Mouse (Mus musculus) thymus, postnatal 10 days (tissue): ENCODE results near the gene Insig2.

Experiments
- DNase-seq, 2 experiments: peaks; one replicate each; pipeline ENCODE4 v3.0.0; 2021; ENCODE audit warnings: low spot score in 2 of 2

Gene Insig2

GRCm38 (mm10) chr1:121326591-121327343, 5.6 kb downstream of the Insig2 start:
- DNase-seq = no peak

GRCm38 (mm10) chr1:121323501-121323900, 8.9 kb downstream of the Insig2 start:
- DNase-seq = no peak

DNA sequence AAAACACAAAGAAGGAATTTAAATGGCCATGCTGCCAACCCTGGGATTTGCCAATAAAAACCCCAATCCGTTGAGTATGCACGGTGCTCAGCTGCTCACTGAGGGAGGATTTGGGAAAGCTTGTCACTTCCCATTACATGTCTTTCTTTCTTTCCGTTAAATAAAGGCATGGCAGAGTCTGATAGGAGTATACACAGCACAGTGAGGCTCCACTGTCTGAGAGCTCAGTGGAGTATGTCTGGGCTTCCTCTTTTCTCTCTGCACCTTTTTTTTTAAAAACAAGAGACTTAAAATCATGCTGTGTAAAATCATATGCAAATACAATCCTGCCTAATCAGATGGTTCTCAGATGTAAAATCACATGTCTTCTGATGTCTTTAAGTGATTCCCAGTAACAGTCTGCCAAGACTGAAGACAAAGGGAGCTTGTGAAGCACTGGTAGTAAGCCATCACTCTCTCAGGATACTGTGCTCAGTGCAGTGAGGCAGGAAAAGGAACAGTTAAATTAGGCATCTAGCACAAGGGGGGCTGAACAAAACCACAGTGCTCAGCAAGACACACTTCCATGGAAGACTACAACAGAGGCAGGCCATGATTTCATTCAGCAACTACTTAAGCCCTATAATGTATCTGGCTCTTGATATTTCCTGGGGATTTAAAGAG, 17.5 kb downstream of the Insig2 start:
- no peak for DNase-seq

DNA sequence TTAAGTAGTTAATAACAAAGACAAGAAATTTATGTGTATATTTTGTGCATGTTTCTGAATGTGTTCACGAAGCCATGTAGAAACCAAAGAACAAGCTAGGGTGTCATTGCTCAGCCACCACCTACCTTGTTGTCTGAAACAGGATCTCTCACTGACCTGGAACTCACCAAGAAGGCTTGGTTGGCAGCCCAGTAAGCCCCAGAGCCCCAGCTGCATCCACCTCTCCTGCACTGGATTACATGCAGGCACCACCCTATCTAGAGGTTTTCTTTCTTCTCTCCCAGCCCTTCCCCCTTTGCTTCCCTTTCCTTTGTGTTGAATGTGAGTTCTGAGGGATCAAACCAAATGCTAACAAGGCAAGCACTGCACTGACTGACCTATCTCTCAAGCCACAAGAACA, 19.2 kb downstream of the Insig2 start:
- DNase-seq = no peak

DNA sequence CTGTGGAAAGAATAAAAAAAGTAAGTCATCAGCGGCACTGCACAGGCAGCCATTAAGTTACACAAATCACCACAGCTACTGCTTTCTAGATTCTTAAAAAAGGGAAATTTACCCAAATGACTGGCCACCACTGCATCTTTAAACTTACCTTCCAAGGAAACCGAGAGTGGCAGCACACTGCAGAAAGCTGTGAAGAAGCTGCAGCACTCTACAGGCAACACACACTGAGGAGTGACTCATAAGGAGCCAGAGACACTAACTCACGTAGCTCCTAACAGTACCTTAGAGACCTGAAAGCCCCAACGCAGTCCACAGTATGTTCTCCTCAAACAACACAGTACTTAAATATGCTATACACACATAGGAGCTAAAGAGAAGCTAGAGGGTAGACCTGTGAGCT, 20.1 kb downstream of the Insig2 start:
- DNase-seq = no peak

DNA sequence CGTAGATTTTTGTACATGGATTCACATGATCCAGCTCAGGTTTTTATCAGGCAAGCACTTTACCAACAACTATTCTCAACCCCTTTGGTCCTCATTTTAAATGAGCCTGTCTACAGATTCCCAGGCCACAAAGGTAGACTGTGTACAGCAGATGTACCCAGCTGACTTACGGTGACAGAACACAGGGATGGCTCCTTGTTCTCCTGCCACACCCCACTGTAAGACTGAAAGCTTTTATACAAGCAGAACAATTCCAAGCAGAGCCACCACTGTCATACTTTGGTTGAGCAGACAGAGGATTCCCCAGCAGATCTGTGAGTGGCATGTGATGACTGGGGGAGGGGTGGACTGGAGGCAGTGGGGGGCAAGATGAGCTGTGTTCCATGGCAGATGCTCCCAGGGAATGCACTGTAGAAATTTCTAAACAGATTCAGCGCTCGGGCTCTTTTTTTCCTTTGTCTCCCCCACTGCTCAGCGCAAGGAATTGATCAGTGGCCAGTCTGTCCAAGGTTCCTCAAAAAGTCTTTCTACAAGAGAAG, 35.6 kb downstream of the Insig2 start:
- no peak for DNase-seq

GRCm38 (mm10) chr1:121293571-121293970, 38.8 kb downstream of the Insig2 start:
- no peak for DNase-seq

- DNase-seq = no peak
Observed at GRCm38 (mm10) chr1:121290841-121291240, 41.5 kb downstream of the Insig2 start.

- DNase-seq = no peak
Observed at GRCm38 (mm10) chr1:121290340-121290739, 42.0 kb downstream of the Insig2 start.

DNA sequence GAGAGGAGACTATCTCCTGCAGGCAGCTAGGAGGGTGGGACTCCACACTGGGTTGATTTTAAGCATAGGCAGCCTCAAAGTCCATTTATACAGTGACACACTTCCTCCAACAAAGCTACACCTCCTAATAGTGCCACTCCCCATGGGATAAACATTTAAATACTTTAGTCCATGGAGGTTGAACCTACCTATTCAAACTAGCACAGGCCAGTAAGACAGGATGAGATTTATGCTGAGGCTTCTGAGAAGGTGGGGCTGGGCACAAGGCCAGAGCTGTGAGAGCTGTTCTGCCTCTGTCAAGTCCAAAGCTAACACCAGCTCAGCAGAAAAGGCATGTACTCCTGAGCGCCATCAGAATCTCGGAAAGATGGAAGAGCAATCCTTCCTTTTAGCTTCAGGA, 48.2 kb downstream of the Insig2 start:
- no peak for DNase-seq

- no peak for DNase-seq
Observed at GRCm38 (mm10) chr1:121280501-121280900, 51.9 kb downstream of the Insig2 start.

GRCm38 (mm10) chr1:121278370-121278769, 54.0 kb downstream of the Insig2 start:
- DNase-seq = no peak

- no peak for DNase-seq
Observed at GRCm38 (mm10) chr1:121277466-121277865, 54.9 kb downstream of the Insig2 start.

GRCm38 (mm10) chr1:121275961-121276506, 56.4 kb downstream of the Insig2 start:
- no peak for DNase-seq

DNA sequence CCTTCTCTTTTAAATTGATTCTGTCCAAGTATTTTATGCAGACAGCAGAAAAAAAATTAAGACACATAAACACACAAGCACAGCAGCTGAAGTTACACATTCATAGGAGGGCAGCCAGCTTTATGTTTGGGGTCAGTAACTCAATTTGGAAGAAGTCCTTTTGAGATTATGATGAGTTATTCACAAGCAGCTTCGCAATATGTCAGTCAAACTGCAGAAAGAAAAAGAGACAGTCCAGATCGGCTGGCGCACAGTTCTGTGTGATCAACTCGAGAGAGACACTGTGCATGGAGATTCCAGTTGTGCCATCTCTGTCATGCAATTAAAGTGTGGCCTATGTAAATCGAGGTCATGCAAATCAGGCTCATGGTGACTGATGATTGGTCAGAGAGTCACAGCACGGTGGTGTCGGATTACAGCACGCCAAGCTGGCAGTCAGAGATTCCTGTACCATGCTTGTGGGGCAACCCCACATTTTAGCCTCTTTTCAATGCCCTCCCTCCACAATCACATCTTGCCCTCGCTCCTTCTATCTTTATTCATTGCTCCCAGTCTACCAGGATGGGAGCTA, 72.1 kb downstream of the Insig2 start:
- DNase-seq = no peak
